Mouse (Mus musculus): ENCODE data around the gene Aph1b. TPM values are rescaled to one million over a fixed set of nuclear protein-coding genes. Genes with fewer than 3 reads are reported as not detected.
"Not testable (repeated sequence)": the region's sequence is repeated elsewhere in the genome, so short reads cannot be mapped to it uniquely, and the experiment has no call there.

The Aph1b gene
- polyA plus RNA-seq (2012; rRNA removed): 1.6 and 2.0 TPM in 2 replicates

- peak; percentile 95 for DNase-seq (ENCODE audit: low read depth, low spot score)
- WGBS: under 1% methylated on average over 42 of the region's 42 CpGs
Observed at GRCm38 (mm10) chr9:66795464-66796324, at the start of gene Aph1b. Gene Aph1b (minus strand): TSS chr9:66795490.

- peak; percentile 10 for DNase-seq (ENCODE audit: low read depth, low spot score)
- WGBS: under 1% methylated on average over 24 of the region's 24 CpGs
Observed at GRCm38 (mm10) chr9:66835097-66835480, 39.8 kb upstream of the Aph1b start.

- peak; percentile 97 for DNase-seq (ENCODE audit: low read depth, low spot score)
- 1% methylated on average over 58 of the region's 58 CpGs for WGBS
Observed at GRCm38 (mm10) chr9:66834318-66835096, 39.2 kb upstream of the Aph1b start, which contains the start of gene Aph1c. Gene Aph1c (minus strand): TSS chr9:66834726.

GRCm38 (mm10) chr9:66833851-66834250 is 38.6 kb upstream of the Aph1b start:
- no peak for DNase-seq (ENCODE audit: low read depth, low spot score)
- 43% methylated on average over 7 of the region's 7 CpGs for WGBS

GRCm38 (mm10) chr9:66832366-66832908 is 37.1 kb upstream of the Aph1b start:
- no peak for DNase-seq (ENCODE audit: low read depth, low spot score)
- WGBS: 73% methylated on average over 4 of the region's 4 CpGs

GRCm38 (mm10) chr9:66825990-66826389 is 30.7 kb upstream of the Aph1b start:
- WGBS: 15% methylated on average over 1 of the region's 1 CpGs
- peak; percentile 24 for DNase-seq (ENCODE audit: low read depth, low spot score)

GRCm38 (mm10) chr9:66822255-66822654 is 27.0 kb upstream of the Aph1b start:
- 86% methylated on average over 1 of the region's 5 CpGs for WGBS
- DNase-seq (ENCODE audit: low read depth, low spot score): not testable (repeated sequence)

- WGBS: 71% methylated on average over 5 of the region's 5 CpGs
- no peak for DNase-seq (ENCODE audit: low read depth, low spot score)
Observed at GRCm38 (mm10) chr9:66820996-66821395, 25.7 kb upstream of the Aph1b start.

- WGBS: 74% methylated on average over 2 of the region's 2 CpGs
- no peak for DNase-seq (ENCODE audit: low read depth, low spot score)
Observed at GRCm38 (mm10) chr9:66813392-66813791, 18.1 kb upstream of the Aph1b start.

- not testable (repeated sequence) for DNase-seq (ENCODE audit: low read depth, low spot score)
- 13% methylated on average over 31 of the region's 37 CpGs for WGBS
Observed at GRCm38 (mm10) chr9:66805951-66806350, 10.7 kb upstream of the Aph1b start.

- 64% methylated on average over 12 of the region's 12 CpGs for WGBS
- DNase-seq (ENCODE audit: low read depth, low spot score): no peak
Observed at GRCm38 (mm10) chr9:66801947-66802346, 6.7 kb upstream of the Aph1b start.

- DNase-seq (ENCODE audit: low read depth, low spot score): no peak
- WGBS: 72% methylated on average over 5 of the region's 5 CpGs
Observed at GRCm38 (mm10) chr9:66796739-66797138, 1.4 kb upstream of the Aph1b start, which contains the start of gene Gm10647. Gene Gm10647 (plus strand): TSS chr9:66797039.

- DNase-seq (ENCODE audit: low read depth, low spot score): peak; percentile 25
- 2% methylated on average over 43 of the region's 43 CpGs for WGBS
Observed at GRCm38 (mm10) chr9:66794629-66795463, 444 bp downstream of the Aph1b start.

GRCm38 (mm10) chr9:66787821-66788220 is 7.5 kb downstream of the Aph1b start:
- DNase-seq (ENCODE audit: low read depth, low spot score): peak; percentile 51
- WGBS: 3% methylated on average over 2 of the region's 2 CpGs

- DNase-seq (ENCODE audit: low read depth, low spot score): not testable (repeated sequence)
- 58% methylated on average over 2 of the region's 3 CpGs for WGBS
Observed at GRCm38 (mm10) chr9:66784552-66784951, 10.7 kb downstream of the Aph1b start.

- DNase-seq (ENCODE audit: low read depth, low spot score): no peak
Observed at GRCm38 (mm10) chr9:66770701-66771100, 24.6 kb downstream of the Aph1b start.

GRCm38 (mm10) chr9:66769275-66769674 is 26.0 kb downstream of the Aph1b start:
- 28% methylated on average over 3 of the region's 3 CpGs for WGBS

GRCm38 (mm10) chr9:66768721-66769120 is 26.6 kb downstream of the Aph1b start:
- WGBS: 67% methylated on average over 1 of the region's 1 CpGs
- no peak for DNase-seq (ENCODE audit: low read depth, low spot score)

More at GRCm38 (mm10) chr9:66769275-66769674, 26.0 kb downstream of the Aph1b start:
- DNase-seq (ENCODE audit: low read depth, low spot score): peak; percentile 83

GRCm38 (mm10) chr9:66760991-66761390 is 34.3 kb downstream of the Aph1b start:
- no peak for DNase-seq (ENCODE audit: low read depth, low spot score)
- WGBS: 88% methylated on average over 1 of the region's 1 CpGs
